Mouse (Mus musculus) midbrain, embryonic 13.5 days (tissue): ENCODE results near the gene Cpm. TPM values are rescaled to one million over a fixed set of nuclear protein-coding genes. Genes with fewer than 3 reads are reported as not detected.
"Not testable (repeated sequence)": the region's sequence is repeated elsewhere in the genome, so short reads cannot be mapped to it uniquely, and the experiment has no call there.

Source experiments
- ATAC-seq: fragments of 200-750 bp; cut with Nextera tagmentation; 2 replicates; pipeline ENCODE4 v1.8.0; 2017; ENCODE audit warnings: mild to moderate bottlenecking, moderate TSS enrichment, moderate library complexity
- H3K27ac ChIP-seq: fragments of 300-500 bp; sonication (generic); 2 replicates; pipeline ENCODE4 v1.5.1; 2015; ENCODE audit warnings: inconsistent platforms, mild to moderate bottlenecking, moderate library complexity
- H3K27me3 ChIP-seq: fragments of 300-500 bp; sonication (generic); 2 replicates; pipeline ENCODE4 v1.6.1; 2015; ENCODE audit warnings: mild to moderate bottlenecking, inconsistent platforms
- H3K36me3 ChIP-seq: fragments of 300-500 bp; sonication (generic); 2 replicates; pipeline ENCODE4 v1.6.1; 2015; ENCODE audit warnings: mild to moderate bottlenecking, inconsistent platforms
- H3K4me1 ChIP-seq: fragments of 300-500 bp; sonication (generic); replicated peaks from 2 replicates; pipeline ENCODE4 v1.6.1; 2015; ENCODE audit warnings: inconsistent platforms
- H3K4me2 ChIP-seq: fragments of 300-500 bp; sonication (generic); replicated peaks from 2 replicates; pipeline ENCODE4 v1.6.1; 2015; ENCODE audit warnings: moderate library complexity, mild to moderate bottlenecking, inconsistent platforms
- H3K4me3 ChIP-seq: fragments of 300-500 bp; sonication (generic); replicated peaks from 2 replicates; pipeline ENCODE4 v1.5.1; 2015; ENCODE audit warnings: mild to moderate bottlenecking, inconsistent platforms
- H3K9ac ChIP-seq: fragments of 300-500 bp; sonication (generic); replicated peaks from 2 replicates; pipeline ENCODE4 v1.6.1; 2015; ENCODE audit warnings: mild to moderate bottlenecking, inconsistent platforms
- H3K9me3 ChIP-seq: fragments of 300-500 bp; sonication (generic); 2 replicates; pipeline ENCODE4 v1.6.1; 2016; ENCODE audit warnings: mild to moderate bottlenecking, inconsistent platforms
- WGBS: fragments of 180-500 bp; shearing (Covaris S2); methylation state at CpG from one replicate; pipeline ENCODE4 v1.1.7; 2015; 5-methylcytosine and 5-hydroxymethylcytosine counted together
- polyA plus RNA-seq: library from polyadenylated mRNA; unstranded; fragments of >200 nt; fragmentation: Nextera tagmentation; extraction: Ambion mirVana; gene quantifications from 2 replicates; pipeline ENCODE4 v1.2.1, GENCODE M21; 2015

The Cpm gene
- polyA plus RNA-seq, 1 experiment from 2014 or later, result 5.7 TPM

- H3K36me3 ChIP-seq, result no peaks in the 10 kb centered on the region
- no peaks in the 10 kb centered on the region for H3K9me3 ChIP-seq
- no peaks in the 10 kb centered on the region for H3K4me1 ChIP-seq
- H3K4me2 ChIP-seq, result no peak overlapping the region
- ATAC-seq, result no peak
- H3K27ac ChIP-seq, result no peak overlapping the region
- no peak overlapping the region for H3K4me3 ChIP-seq
- 83% methylated on average over 13 of the region's 13 CpGs for WGBS
- H3K9ac ChIP-seq, result no peak overlapping the region
- no peaks in the 10 kb centered on the region for H3K27me3 ChIP-seq
Measured at GRCm38 (mm10) chr10:117595442-117596164, 33.7 kb upstream of the Cpm start.

DNA sequence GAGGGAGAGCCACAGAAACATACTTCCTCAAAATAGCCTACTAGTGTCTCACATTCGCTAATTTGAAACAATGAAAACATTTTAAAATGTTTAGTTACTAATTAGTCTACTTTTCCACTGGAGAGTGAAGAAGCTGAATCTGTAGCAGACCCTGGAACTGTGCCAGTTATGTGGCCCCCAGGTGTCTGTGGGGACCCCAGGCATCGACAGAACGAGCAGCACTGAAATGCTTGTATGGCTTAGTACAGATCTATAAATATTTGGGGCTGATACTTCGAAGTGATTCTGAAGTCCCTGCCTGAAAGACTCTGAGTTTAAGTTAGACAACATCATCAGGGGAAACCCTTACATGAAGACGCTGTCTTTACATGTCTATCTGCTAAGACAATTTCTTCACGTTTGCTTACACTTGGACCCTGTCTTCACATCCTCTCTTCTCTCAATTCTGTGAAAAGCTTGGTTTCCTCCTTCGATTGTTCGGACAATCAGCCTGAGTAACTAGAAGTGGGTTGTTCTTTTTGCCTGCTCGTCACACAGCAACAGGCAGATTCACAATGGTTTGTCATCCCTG, 33.0 kb upstream of the Cpm start:
- Histone ChIP-seq H3K27me3 (no peaks in the 10 kb centered on the region), H3K4me3 (no peak overlapping the region), H3K9me3 (no peaks in the 10 kb centered on the region), H3K4me1 (no peaks in the 10 kb centered on the region), H3K27ac (no peak overlapping the region), H3K36me3 (no peaks in the 10 kb centered on the region), H3K4me2 (no peak overlapping the region), H3K9ac (no peak overlapping the region)
- no peak for ATAC-seq
- 90% methylated on average over 9 of the region's 9 CpGs for WGBS

- Histone ChIP-seq H3K9me3 (no peaks in the 10 kb centered on the region), H3K4me3 (no peak overlapping the region), H3K27ac (no peak overlapping the region), H3K27me3 (no peaks in the 10 kb centered on the region), H3K36me3 (no peaks in the 10 kb centered on the region), H3K9ac (no peak overlapping the region), H3K4me2 (no peak overlapping the region), H3K4me1 (no peaks in the 10 kb centered on the region)
- WGBS, result 86% methylated on average over 5 of the region's 5 CpGs
- no peak for ATAC-seq
Measured at GRCm38 (mm10) chr10:117596771-117597324, 32.5 kb upstream of the Cpm start.

GRCm38 (mm10) chr10:117597371-117598265, 31.7 kb upstream of the Cpm start:
- H3K4me3 ChIP-seq, H3K27me3 ChIP-seq, ATAC-seq, H3K4me1 ChIP-seq, H3K4me2 ChIP-seq, H3K27ac ChIP-seq, H3K9ac ChIP-seq, H3K36me3 ChIP-seq, H3K9me3 ChIP-seq: not testable (repeated sequence)
- 93% methylated on average over 16 of the region's 16 CpGs for WGBS

GRCm38 (mm10) chr10:117598266-117598950, 30.9 kb upstream of the Cpm start:
- Histone ChIP-seq H3K36me3 (no peaks in the 10 kb centered on the region), H3K9ac (no peak overlapping the region), H3K4me2 (no peak overlapping the region), H3K4me3 (no peak overlapping the region), H3K27me3 (no peaks in the 10 kb centered on the region), H3K4me1 (no peaks in the 10 kb centered on the region), H3K27ac (no peak overlapping the region), H3K9me3 (no peaks in the 10 kb centered on the region)
- ATAC-seq, result no peak
- 89% methylated on average over 10 of the region's 10 CpGs for WGBS

GRCm38 (mm10) chr10:117598951-117599572, 30.2 kb upstream of the Cpm start:
- H3K27me3 ChIP-seq, H3K9ac ChIP-seq, ATAC-seq, H3K9me3 ChIP-seq, H3K4me2 ChIP-seq, H3K27ac ChIP-seq, H3K36me3 ChIP-seq, H3K4me1 ChIP-seq, H3K4me3 ChIP-seq: not testable (repeated sequence)
- 87% methylated on average over 8 of the region's 8 CpGs for WGBS

GRCm38 (mm10) chr10:117601146-117602035, 27.9 kb upstream of the Cpm start:
- Histone ChIP-seq H3K27ac (no peak overlapping the region), H3K27me3 (no peaks in the 10 kb centered on the region), H3K4me3 (no peak overlapping the region), H3K9me3 (no peaks in the 10 kb centered on the region), H3K9ac (no peak overlapping the region), H3K36me3 (no peaks in the 10 kb centered on the region), H3K4me1 (no peaks in the 10 kb centered on the region), H3K4me2 (no peak overlapping the region)
- no peak for ATAC-seq
- 82% methylated on average over 8 of the region's 8 CpGs for WGBS

DNA sequence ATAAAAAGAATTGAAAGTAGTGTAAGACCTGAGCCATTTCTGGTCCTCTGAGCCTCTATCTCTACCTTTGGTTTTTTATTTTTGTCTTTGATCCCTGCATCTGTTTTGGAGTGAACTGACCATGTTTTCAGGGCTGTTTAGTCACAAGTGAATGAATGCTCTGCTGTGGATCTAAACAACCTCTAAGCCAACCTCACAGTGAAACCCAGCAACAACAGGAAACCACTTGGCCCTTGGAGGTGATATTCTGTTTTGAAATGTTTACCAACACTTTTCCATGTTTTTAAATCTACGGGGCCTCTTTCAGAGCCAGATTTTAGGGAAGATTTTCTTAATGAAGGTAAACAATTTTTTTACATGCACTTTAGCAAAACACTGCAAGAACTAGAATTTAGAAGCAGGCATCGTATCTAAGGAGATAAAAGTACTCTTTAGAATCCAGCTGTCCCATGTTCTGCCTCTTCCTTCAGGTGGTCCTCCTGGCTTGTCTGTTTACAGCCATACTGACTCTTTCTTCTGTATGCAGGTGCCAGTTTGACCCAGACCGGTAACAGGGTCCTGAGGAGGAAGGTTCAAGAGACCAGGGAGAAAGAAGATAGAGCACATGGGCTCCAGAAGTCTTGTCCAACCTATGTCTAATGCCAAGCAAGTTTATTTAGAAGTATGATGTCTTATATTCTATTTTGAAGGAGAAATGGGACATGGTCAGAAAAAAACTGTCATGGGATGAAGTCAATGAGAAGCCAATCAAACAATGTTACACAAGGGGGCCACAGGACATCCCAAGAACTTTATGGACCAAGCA, 26.8 kb upstream of the Cpm start:
- Histone ChIP-seq H3K9ac (no peak overlapping the region), H3K4me2 (no peak overlapping the region), H3K4me1 (no peaks in the 10 kb centered on the region), H3K4me3 (no peak overlapping the region), H3K27me3 (no peaks in the 10 kb centered on the region), H3K27ac (no peak overlapping the region), H3K9me3 (no peaks in the 10 kb centered on the region), H3K36me3 (no peaks in the 10 kb centered on the region)
- 92% methylated on average over 3 of the region's 3 CpGs for WGBS
- ATAC-seq, result no peak

DNA sequence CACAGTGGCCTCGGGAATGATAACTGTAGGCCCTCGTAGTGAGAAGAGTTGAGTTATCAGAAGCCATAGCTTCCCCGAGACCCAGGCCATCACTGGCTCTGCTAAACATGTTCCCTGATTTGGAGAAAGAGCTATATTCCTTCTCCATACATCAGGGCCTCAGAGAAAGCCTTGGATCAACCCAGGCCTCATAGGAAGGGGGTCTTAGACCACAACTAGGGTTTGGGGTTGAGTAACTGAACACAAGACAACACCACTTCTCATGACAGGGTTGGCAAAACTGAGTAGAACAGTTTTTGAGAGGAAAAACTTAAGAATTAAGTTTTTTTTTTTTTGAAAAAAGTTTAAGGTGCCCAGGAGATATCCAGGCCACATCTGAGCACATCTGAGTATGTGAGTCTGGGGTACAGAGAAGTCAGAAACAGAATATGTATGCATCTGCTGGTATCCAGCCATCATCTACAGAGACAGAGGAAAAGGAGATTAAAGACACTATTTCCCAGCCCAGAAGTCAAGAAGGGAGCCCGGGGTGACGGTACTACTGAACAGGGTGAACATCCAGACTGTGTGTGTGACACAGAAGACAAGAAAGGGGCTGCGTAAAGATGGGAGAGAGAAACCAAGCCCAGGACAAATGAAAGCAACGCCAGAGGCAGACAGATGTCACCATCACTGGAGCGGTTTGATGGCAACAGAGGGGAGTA, 26.0 kb upstream of the Cpm start:
- no peak overlapping the region for H3K27ac ChIP-seq
- no peak overlapping the region for H3K4me3 ChIP-seq
- H3K4me1 ChIP-seq, result no peaks in the 10 kb centered on the region
- ATAC-seq, result no peak
- no peaks in the 10 kb centered on the region for H3K36me3 ChIP-seq
- no peak overlapping the region for H3K9ac ChIP-seq
- no peaks in the 10 kb centered on the region for H3K9me3 ChIP-seq
- H3K4me2 ChIP-seq, result no peak overlapping the region
- 89% methylated on average over 8 of the region's 8 CpGs for WGBS
- no peaks in the 10 kb centered on the region for H3K27me3 ChIP-seq
